Mouse (Mus musculus) layer of hippocampus, postnatal 10 days (tissue): Measurements from ENCODE around the gene Farsa. TPM values are rescaled to one million over a fixed set of nuclear protein-coding genes. Genes with fewer than 3 reads are reported as not detected.
"Not testable (repeated sequence)": the region's sequence is repeated elsewhere in the genome, so short reads cannot be mapped to it uniquely, and the experiment has no call there.

Experiments used
- DNase-seq, 2 experiments: peaks; one replicate each; pipeline ENCODE4 v3.0.0; 2021; ENCODE audit warnings: low spot score in 2 of 2
- total RNA-seq, 2 experiments: library from RNA; stranded (reverse); gene quantifications; 2 replicates each; pipeline ENCODE4 v1.2.3; 2021

The Farsa gene
- total RNA-seq, 2 experiments from 2014 or later, result 63.2 to 65.0 TPM

DNA sequence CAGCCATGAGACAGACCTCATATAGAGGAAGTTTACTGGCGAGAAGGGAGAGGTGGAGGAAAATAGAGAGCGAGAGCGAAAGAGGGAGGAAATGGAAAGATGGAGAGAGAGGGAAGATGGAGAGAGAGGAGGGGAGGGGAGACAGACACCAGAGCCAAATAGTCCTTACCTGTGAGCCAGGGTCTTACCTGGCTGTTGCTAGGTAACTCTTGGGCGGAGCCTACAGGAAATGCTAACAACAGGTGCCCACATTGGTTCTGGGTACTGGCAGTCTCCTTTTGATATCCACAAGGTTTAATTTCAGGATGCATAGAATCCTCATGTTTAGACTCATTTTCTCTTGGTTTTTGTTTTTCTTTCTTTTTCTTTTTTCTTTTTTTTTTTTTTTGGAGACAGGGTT, 16.2 kb downstream of the Farsa start:
- no peak for DNase-seq

DNA sequence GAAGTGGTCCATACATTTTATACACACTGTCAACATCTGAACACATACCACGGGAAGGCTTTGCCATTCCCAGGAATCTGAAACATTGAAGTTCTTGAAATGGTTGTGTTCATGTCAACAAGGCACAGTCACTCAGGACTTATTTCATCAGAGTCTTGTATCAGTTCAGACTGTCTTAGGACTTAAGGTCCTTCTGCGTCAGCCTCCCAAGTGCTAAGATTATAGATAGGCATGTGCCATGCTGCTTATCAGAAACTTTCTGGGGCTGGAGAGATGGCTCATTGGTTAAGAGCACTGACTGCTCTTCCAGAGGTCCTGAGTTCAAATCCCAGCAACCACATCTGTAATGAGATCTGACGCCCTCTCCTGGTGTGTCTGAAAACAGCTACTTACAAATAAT, 17.6 kb downstream of the Farsa start:
- no peak for DNase-seq

DNA sequence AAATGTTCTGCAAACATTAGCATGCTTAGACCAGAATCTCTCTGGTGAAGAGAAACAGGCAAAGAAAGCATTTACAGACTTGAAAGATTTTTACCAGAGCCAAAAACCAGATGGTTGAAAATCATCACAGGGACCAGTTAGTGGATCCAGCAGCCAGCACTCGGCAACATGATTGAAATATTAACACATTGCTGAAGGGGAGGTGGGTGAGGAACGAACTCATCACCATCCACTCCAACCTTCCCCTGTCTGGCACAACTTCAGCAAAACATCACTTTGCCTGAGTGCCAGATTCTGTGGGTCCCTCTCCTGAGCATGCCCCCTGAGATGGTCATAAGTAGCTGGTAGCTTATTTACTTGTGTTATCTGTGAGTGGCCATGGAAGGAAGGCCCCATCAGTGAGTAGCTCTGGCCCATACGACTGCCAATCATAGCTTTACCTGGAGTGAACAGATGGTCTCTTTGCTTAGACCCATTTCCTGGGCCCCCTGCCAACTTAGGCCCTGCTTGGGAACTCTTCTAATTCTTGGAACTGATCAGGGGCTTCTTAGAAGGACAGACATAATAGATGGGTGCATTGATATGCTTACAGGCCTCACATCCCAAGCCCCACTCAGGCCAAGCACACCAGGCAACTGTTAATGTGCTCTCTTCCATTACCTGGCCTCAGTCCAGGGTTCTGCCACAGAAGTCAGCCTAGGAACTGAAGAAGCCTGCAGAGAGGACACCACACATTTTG, 20.7 kb downstream of the Farsa start:
- DNase-seq, result peak in 1 of 2 experiments; percentile 30

DNA sequence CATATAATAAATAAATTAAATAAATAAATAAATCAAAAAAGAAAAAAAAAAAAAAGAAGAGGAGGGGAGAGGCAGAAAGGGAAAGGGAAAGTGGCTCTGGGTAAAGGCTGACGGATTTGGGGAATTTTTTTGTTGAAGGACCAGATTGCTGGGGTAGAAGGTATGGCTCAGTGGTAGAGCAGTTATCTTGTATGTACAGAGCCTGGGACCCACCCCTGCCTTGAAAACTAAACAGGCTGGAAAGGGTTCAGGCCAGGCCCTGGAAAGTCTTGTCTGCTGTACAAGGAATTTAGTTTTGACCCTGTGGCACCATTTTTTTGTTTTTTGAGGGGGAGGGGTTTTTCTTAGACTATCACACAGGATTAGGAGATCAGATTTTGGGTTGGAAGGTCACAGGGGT, 22.1 kb downstream of the Farsa start:
- DNase-seq, result no peak

DNA sequence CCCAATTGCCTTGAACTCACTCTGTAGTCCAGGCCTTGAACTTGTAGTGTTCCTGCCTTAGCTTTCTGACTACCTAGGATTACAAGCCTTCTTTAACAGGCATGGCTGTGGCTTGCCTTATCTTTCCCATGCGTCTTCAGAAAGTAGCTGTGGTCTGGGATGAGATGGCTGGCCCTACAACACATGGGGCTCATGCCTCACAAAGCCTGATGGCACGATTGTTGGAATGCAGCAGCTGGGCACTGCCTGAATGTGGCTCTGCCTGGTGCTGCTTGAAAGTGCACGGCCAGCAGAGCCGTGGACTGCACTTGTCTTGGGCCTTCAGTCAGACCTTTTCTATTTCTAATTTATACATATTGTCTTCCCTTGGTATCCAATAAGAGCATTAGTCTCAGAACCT, 27.9 kb downstream of the Farsa start:
- no peak for DNase-seq

DNA sequence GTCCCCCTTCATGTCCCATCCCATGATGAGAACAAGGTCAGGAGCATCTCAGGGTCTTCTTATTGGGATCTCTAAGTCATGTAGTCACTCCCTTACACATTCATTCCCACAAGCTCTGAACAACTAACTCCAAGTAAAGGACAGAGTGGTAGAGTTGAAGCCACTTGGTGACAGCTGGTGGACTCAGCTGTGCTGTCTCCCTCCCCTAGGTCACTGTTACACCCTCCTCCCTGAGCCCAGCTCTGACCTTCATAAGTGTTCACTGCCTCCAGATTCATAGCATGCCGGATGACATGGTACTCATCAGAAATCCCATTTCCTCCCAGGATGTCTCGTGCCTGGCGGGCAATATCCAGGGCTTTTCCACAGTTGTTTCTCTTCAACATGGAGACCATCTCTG, 31.5 kb downstream of the Farsa start:
- no peak for DNase-seq

DNA sequence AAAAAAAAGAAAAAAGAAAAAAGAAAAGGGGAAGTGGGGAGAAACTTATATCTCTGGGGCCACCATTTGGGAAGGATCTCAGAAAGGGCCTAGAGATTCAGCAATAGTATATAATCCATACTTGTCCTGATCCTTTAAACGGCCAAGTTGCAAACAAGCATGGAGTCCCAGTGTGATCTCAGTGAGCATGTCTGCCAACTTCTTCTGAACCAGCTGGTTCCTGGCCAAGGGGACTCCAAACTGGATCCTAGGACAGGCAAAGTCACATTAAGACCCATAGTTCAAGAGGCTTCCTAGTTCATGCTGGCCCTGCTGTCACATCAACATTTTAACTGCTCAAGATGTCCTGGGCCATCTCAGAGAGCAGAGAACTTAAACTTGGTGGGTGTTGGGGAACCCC, 32.4 kb downstream of the Farsa start:
- DNase-seq, result no peak

DNA sequence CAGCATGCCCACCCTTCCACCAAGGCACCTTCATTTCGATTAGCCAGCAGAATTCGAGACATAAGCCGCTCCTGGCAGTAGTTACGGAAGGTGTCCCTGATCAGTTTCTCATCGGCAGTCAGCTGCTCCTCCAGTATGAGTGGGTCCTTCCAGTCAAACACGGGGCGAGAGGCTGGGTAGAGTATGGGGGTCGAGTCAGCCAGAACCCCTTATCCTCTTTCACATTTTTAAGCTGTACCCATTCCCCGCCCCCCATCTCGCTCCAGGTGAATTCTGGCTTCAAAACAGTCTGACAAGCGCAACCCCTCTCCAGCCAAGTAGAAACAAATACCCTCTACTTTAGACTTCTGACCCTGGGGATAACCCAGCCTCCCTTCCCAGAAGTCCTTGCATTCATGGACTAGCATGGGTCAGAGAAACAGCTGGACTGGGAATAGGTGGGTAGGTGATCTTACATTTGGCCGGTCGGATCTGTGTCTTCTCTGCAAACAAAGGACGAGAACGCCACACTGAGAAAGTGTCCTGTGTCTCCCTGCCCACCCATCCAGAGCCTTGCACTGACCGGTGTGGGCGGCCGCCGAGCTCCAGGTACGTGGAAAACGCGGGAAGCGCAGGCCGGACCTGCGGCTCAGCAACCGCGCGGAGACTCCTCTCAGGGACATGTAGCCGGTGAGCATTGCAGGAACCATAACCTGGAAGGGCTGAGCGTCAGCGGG, 36.4 kb downstream of the Farsa start:
- no peak for DNase-seq

DNA sequence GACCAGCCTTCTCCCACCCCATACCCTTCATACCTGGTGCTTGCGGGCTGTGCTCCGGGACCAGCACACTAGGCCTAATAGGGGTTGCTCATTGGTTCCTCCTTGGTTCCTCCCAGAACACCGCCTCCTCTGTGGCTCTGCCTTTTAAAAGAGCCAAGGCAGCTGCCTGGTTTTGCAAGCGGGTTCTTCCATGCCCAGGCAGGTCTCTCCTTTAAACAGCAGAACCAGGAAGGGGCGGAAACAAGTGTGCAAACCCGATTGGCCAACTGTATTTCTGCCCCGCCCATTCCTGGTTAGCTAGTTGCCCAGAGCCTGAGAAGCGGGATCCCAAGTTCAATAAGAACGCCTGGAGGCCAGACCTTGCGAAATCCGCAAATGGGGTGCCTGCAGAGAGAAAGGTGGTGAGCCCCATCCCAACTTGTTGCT, 36.9 kb downstream of the Farsa start, which contains the start of gene Gcdh:
TSS of gene Gcdh (minus strand) at position 213 of the 426 bp plus-strand sequence.
- peak; percentile 82 to 86 for DNase-seq

DNA sequence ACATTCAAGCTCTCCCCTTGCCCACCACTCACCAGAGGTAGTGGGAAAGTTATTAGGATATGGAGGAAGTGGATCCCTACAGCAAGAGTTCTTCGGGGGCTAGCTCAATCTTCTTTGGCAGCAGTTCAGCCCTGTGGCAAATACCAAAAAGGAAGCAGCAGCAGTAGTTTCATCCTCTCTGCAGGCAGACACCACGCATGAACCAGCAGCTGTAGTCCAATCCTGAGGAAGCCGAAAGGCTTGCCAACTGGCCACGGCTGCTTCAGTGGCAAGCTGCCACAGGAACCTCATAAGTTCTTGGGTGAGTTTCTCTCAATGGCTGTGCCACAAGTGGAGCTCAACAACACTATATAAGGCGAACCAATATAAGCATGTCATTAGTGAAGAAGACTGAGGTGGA, 39.2 kb downstream of the Farsa start:
- DNase-seq, result no peak

DNA sequence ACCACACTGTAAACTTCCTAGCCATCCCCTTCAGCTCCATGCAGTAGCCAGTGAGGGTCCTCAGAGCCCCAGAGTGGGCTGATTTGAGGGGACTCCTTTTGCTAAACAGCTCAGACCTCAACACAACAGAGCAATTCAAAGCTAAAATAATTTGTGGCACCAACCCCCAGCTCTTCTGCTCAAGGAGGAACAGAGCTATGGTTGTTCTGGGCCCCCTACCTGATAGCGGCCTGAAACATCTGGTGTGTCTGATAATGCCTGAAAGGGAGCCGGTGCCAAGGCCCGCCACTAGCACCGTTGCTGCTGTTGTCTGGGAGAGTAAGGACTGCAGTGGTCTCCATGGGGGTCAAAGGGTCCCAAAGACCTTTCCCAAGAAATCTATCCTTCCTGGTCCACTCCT, 44.3 kb downstream of the Farsa start:
- no peak for DNase-seq

DNA sequence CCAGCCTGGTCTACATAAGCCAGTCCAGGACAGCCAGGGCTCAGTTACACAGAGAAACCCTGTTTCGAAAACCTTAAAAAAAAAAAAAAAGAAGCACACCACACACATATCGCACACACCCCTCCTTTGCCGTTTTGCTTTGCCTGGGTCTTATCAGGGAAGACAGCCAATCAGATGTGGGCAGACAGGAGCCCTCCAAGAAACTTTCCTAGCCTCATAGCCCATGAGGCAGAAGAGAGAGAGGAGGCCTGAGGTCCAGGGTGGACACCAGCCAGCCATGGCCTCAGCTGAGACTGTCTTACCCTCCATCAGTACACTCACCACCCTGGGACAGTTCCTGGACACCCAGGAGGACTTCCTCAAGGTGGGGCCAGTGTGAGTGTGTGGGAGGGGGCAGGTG, 45.0 kb downstream of the Farsa start, which contains the start of gene Klf1:
TSS of gene Klf1 (plus strand) at position 177 of the 400 bp plus-strand sequence.
- DNase-seq, result no peak

DNA sequence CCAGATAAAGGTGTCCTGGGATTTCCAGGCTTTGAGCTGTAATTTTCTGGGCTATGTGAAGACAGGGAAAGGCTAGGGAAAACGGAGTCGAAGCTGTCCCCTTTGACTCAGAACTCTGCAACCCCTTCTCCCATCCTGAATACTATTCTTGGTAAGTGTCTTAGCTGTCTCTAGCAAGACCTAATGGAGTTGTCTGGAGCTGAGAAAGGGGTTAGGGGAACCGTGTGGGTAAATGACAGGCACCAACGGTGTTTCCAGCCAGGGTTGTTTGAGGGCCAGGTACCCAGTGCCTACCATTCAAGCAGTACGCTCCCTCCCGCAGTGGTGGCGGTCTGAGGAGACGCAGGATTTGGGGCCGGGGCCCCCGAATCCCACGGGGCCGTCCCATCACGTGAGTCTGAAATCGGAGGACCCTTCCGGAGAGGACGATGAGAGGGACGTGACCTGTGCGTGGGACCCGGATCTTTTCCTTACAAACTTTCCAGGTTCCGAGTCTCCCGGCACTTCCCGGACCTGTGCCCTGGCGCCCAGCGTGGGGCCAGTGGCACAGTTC, 45.7 kb downstream of the Farsa start:
- no peak for DNase-seq

DNA sequence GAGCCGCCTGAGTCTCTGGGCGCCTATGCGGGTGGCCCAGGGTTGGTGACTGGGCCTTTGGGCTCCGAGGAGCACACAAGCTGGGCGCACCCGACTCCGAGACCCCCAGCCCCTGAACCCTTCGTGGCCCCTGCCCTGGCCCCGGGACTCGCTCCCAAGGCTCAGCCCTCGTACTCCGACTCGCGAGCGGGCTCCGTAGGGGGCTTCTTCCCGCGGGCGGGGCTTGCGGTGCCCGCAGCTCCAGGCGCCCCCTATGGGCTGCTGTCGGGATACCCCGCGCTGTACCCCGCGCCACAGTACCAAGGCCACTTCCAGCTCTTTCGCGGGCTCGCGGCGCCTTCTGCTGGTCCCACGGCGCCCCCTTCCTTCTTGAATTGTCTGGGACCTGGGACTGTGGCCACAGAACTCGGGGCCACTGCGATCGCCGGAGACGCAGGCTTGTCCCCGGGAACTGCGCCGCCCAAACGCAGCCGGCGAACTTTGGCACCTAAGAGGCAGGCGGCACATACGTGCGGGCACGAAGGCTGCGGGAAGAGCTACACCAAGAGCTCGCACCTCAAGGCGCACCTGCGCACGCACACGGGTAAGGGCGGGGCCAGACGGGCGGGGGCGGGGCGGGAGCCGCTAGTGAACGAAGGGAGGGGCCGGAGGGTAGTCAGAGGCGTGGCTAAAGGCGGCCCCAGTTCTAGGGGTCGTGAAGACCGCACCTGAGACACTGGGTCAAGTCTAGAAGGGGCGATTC, 46.3 kb downstream of the Farsa start:
- DNase-seq, result peak; percentile 96 to 98

DNA sequence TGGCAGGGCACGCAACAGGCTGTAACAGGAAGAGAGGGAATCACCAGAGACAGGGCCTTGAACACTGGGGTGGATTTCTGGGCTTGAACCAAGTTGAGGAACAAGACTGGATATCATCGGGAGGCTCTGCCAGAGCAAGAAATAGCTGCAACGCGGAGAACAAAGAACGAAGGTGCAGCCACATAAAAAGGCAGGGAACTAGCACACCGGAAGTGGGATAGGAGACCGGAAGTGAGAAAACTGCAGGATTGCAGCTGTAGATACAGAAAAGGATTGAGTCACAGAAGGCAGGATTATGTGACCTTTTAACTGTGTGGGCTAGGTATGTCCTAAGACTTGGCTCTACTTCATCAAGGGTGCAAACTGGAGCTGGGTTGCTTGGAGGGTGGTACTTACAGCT, 47.6 kb downstream of the Farsa start:
- DNase-seq, result no peak

DNA sequence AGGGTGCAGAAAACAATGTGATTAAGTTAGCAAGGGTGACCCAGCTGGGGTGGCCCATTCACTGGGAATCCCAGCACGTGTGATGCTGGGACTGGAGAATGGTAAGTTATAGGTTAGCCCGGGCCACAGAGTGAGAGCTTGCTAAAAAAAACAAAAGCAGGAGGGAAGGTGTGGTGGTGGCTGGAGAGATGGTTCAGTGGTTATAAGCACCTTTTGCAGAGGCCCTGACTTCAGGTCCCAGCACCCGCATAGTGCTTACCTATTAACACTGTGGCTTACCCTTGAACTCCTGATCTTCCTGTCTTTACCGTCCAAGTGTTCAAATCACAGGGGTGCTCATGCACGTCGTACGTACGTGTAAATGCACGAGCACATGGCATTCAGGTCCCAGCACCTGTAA, 50.2 kb downstream of the Farsa start:
- DNase-seq, result no peak

DNA sequence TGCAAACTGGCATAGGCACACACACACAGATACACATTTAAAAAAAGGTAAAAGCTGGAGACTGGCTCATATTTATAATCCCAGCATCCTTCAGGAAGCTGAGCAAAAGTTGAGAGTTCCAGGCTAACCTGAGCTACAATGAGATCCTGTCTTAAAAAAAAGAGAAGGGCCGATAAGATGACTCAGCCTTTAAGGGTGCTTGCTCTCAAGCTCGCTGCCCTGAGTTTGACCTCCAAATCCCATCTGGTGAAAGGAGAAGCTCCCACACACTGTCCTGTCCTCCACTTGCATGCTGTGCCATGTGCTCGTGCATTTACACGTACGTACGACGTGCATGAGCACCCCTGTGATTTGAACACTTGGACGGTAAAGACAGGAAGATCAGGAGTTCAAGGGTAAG, 50.7 kb downstream of the Farsa start:
- no peak for DNase-seq

DNA sequence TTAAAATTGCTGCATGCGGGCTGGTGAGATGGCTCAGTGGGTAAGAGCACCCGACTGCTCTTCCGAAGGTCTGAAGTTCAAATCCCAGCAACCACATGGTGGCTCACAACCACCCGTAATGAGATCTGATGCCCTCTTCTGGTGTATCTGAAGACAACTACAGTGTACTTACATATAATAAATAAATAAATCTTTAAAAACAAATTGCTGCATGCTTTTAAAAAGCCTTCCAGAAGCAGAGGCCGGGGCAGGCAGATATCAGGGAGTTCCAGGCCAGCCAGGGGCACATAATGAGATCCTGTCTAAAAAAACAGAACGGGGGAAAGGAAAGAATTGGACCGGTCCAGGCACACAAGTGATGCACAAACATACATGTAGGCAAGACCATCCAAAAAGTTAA, 51.2 kb downstream of the Farsa start:
- not testable (repeated sequence) for DNase-seq

DNA sequence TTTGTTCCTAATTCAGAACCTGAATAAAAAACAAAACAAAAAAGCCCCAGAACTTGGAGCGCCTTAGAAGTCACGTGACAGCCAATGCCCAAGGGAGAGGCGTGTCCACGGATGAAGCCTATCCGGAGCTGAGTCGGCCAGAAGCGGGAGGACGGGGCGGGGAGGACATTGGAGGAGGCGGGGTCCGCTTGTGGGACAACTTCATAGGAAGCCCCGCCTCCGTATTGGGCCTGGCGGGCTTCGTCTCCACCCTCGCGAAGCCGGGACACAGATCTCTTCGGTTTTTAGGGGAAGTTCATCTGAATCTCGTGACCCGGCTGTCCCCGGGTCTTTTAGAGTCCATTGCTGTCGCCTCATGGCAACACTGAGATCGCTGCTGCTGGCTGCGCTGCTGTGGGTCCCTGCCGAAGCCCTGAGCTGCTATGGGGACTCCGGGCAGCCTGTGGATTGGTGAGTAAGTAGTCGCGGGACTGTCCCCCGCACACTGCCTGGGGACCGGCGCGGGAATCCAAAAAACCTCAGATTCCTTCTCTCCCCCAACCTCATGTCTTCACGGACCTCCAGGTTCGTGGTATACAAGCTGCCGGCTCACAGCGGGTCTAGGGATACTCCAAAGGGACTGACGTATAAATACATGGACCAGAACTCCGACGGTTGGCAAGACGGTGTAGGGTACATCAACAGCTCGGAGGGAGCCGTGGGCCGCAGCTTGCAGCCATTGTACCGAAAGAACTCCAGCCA, 51.8 kb downstream of the Farsa start, which contains the start of gene Dnase2a:
TSS of gene Dnase2a (plus strand) at position 140 of the 741 bp plus-strand sequence.
- DNase-seq, result peak; percentile 79 to 83

DNA sequence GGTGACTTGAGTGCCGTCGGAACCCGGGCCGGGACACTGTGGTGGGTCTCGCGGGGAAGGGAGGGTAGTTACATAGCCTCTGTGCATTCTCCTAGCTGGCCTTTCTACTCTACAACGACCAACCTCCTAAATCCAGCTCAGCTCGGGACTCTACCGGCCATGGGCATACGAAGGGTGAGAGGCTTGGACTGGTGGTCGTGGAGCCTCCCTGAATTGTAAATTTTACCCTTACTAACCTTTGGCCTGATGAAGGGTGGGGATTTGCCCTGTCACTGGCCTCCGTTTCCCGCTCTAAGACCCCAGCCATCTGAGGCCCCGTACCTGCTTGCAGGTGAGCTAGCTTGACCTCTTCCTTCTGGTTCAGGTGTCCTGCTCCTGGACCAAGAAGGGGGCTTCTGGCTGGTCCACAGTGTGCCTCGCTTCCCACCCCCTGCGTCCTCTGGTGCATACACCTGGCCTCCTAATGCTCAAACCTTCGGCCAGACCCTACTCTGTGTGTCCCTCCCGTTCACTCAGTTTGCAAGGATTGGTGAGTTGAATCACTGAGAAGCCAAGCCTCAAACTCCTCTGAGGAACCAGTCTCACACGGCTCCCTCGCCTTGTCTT, 52.5 kb downstream of the Farsa start:
- no peak for DNase-seq
